Mouse (Mus musculus): ENCODE measurements around the gene Gbf1. TPM values are rescaled to one million over a fixed set of nuclear protein-coding genes. Genes with fewer than 3 reads are reported as not detected.

The Gbf1 gene
- total and polyA plus RNA-seq, 2 experiments from 2014 or later = 41.9 to 54.4 TPM

DNA sequence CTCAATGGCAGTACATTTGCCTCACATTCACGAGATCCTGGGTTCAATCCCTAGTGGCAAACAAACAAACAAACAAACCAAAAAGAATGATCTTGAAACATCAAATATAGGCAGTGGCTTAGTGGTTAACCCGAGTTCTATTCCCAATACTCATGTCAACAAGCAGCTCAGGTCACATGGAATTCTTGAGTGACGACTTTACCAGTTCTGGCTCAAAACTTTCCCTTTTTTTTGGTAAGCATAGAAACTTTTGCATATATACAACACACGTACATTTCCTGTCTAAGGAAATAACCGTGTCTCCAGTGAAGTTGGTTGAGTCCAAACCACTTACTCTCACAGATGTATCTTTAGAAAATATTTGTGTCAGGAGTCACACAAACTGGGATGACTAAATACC, 20.2 kb downstream of the Gbf1 start:
- no peak overlapping the region for H3K27ac ChIP-seq (ENCODE audit: low read depth, low read length)
- ATAC-seq = no peak
- peaks cover 12% of the 10 kb centered on the region; the same call in 1 of the 2 replicates for H3K36me3 ChIP-seq (ENCODE audit: insufficient read depth)
- H3K4me2 ChIP-seq (ENCODE audit: low read depth) = no peak overlapping the region
- 84% methylated on average over 5 of the region's 5 CpGs for WGBS
- no peaks in the 10 kb centered on the region for H3K4me1 ChIP-seq (ENCODE audit: insufficient read depth)
- H3K9me3 ChIP-seq (ENCODE audit: low read length) = no peaks in the 10 kb centered on the region
- no peak overlapping the region for H3K9ac ChIP-seq
- TF ChIP-seq CTCF (IDR thresholded peaks at IDR 0.05; ENCODE audit: low read depth) = no peak
- no peaks in the 10 kb centered on the region for H3K27me3 ChIP-seq (ENCODE audit: insufficient read depth, low read length)
- no peak overlapping the region for H3K4me3 ChIP-seq (ENCODE audit: low read depth, low read length)
- no peak for DNase-seq

DNA sequence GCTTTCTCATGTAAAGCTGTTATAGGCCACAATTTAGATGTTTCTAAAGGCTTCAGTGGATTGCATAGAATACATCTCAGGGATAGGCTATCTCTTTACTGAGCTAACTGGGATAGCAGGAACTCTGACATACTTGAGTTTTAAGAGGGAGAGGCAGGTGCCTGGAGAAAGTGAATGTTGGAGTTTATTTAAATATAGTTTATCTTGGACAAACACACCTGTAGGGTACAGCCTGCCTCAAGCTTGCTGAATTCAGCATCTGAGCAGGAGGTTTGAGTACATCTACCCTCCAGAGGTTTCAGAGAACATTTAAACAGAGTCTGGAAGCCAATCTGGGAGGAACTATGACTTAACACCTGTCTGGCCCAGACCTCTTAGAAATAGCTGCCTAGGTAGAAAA, 22.9 kb downstream of the Gbf1 start:
- Histone ChIP-seq H3K4me3 (ENCODE audit: low read depth, low read length) (no peak overlapping the region), H3K4me2 (ENCODE audit: low read depth) (no peak overlapping the region), H3K36me3 (ENCODE audit: insufficient read depth) (peaks cover 12% of the 10 kb centered on the region; the same call in 1 of the 2 replicates), H3K9ac (no peak overlapping the region), H3K9me3 (ENCODE audit: low read length) (no peaks in the 10 kb centered on the region), H3K27ac (ENCODE audit: low read depth, low read length) (no peak overlapping the region), H3K4me1 (ENCODE audit: insufficient read depth) (no peaks in the 10 kb centered on the region), H3K27me3 (ENCODE audit: insufficient read depth, low read length) (no peaks in the 10 kb centered on the region)
- no peak for TF ChIP-seq CTCF (IDR thresholded peaks at IDR 0.05; ENCODE audit: low read depth)
- ATAC-seq (no peak), DNase-seq (no peak)

- no peak overlapping the region for H3K4me2 ChIP-seq (ENCODE audit: low read depth)
- no peaks in the 10 kb centered on the region for H3K27me3 ChIP-seq (ENCODE audit: insufficient read depth, low read length)
- H3K9ac ChIP-seq = no peak overlapping the region
- no peak for TF ChIP-seq CTCF (IDR thresholded peaks at IDR 0.05; ENCODE audit: low read depth)
- H3K4me1 ChIP-seq (ENCODE audit: insufficient read depth) = no peaks in the 10 kb centered on the region
- H3K4me3 ChIP-seq (ENCODE audit: low read depth, low read length) = no peak overlapping the region
- ATAC-seq (no peak), DNase-seq (no peak)
- peaks cover 4% of the 10 kb centered on the region; the same call in 1 of the 2 replicates for H3K36me3 ChIP-seq (ENCODE audit: insufficient read depth)
- H3K27ac ChIP-seq (ENCODE audit: low read depth, low read length) = no peak overlapping the region
- H3K9me3 ChIP-seq (ENCODE audit: low read length) = no peaks in the 10 kb centered on the region
- 32% methylated on average over 5 of the region's 5 CpGs for WGBS
Measured at GRCm38 (mm10) chr19:46177046-46177445, 24.7 kb downstream of the Gbf1 start.

DNA sequence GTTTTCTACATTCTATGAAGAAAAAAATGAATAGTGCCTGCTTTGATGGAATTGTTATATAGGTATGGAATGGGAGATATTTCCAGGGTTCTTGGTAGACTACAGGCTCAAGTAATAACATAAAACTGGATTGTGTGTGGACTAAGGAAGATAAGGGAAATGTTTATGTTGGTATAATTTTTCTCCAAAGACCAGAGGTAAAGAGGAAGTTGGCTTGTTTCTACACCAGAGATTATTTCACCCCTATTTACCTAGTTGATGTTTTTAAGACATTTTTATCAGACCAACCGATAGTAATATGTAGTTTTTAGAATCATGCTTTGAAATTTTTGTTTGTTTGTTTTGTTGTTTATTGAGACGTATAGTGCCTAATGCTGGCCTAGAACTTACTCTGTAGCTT, 28.0 kb downstream of the Gbf1 start:
- H3K4me2 ChIP-seq (ENCODE audit: low read depth) = no peak overlapping the region
- 0 out of 2 replicates have a peak, but pooled peaks cover 5% of the 10 kb centered on the region for H3K36me3 ChIP-seq (ENCODE audit: insufficient read depth)
- ATAC-seq (no peak), DNase-seq (no peak)
- no peaks in the 10 kb centered on the region for H3K4me1 ChIP-seq (ENCODE audit: insufficient read depth)
- H3K4me3 ChIP-seq (ENCODE audit: low read depth, low read length) = no peak overlapping the region
- no peak overlapping the region for H3K9ac ChIP-seq
- H3K9me3 ChIP-seq (ENCODE audit: low read length) = no peaks in the 10 kb centered on the region
- H3K27ac ChIP-seq (ENCODE audit: low read depth, low read length) = no peak overlapping the region
- no peak for TF ChIP-seq CTCF (IDR thresholded peaks at IDR 0.05; ENCODE audit: low read depth)
- 89% methylated on average over 2 of the region's 2 CpGs for WGBS
- no peaks in the 10 kb centered on the region for H3K27me3 ChIP-seq (ENCODE audit: insufficient read depth, low read length)

DNA sequence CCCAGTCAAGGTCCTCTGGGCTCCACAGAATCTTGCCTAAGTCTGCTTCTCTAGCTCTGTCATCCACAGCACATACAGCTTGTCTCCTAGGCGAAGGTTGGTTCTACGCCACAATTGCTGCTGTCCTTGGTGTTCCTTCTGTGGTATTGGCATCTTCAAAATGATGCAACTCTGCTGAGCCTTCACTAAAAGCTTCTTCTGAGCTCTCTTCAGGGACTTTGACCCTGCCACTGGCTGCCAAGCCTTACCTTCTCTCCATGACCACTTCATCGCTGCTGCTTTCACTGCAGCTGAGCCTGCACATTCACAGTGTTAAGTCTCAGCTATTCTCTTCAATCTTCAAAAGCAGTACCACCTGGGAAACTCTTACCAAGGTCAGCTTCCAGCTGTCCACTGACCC, 29.9 kb downstream of the Gbf1 start:
- no peaks in the 10 kb centered on the region for H3K9me3 ChIP-seq (ENCODE audit: low read length)
- no peak overlapping the region for H3K4me2 ChIP-seq (ENCODE audit: low read depth)
- H3K4me3 ChIP-seq (ENCODE audit: low read depth, low read length) = no peak overlapping the region
- 0 out of 2 replicates have a peak, but pooled peaks cover 5% of the 10 kb centered on the region for H3K36me3 ChIP-seq (ENCODE audit: insufficient read depth)
- H3K27me3 ChIP-seq (ENCODE audit: insufficient read depth, low read length) = no peaks in the 10 kb centered on the region
- TF ChIP-seq CTCF (IDR thresholded peaks at IDR 0.05; ENCODE audit: low read depth) = no peak
- no peak for ATAC-seq
- H3K9ac ChIP-seq = no peak overlapping the region
- no peak for DNase-seq
- 92% methylated on average over 3 of the region's 3 CpGs for WGBS
- H3K27ac ChIP-seq (ENCODE audit: low read depth, low read length) = no peak overlapping the region
- H3K4me1 ChIP-seq (ENCODE audit: insufficient read depth) = no peaks in the 10 kb centered on the region

DNA sequence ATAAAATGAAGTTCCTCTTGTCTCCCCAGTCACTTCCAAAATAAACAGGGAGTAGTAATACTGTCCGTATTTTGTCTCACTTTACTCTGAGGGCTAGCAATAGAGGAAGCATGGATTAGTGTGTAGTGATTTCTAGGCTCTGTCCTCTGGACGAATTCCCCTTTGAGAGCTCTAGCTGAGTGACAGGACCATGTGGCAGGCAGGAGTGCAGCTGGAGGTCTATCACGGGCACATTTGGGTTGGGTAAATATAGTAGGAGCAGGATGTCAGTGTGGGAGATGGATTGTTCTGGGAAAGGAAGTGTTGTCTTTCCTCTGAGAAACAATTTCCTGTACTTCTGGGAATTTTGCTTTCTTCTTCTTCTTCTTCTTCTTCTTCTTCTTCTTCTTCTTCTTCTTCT, 34.3 kb downstream of the Gbf1 start:
- H3K36me3 ChIP-seq (ENCODE audit: insufficient read depth) = 0 out of 2 replicates have a peak, but pooled peaks cover 5% of the 10 kb centered on the region
- no peak for ATAC-seq
- no peaks in the 10 kb centered on the region for H3K9me3 ChIP-seq (ENCODE audit: low read length)
- H3K27ac ChIP-seq (ENCODE audit: low read depth, low read length) = no peak overlapping the region
- H3K4me2 ChIP-seq (ENCODE audit: low read depth) = no peak overlapping the region
- no peaks in the 10 kb centered on the region for H3K27me3 ChIP-seq (ENCODE audit: insufficient read depth, low read length)
- no peak overlapping the region for H3K4me3 ChIP-seq (ENCODE audit: low read depth, low read length)
- no peaks in the 10 kb centered on the region for H3K4me1 ChIP-seq (ENCODE audit: insufficient read depth)
- no peak for TF ChIP-seq CTCF (IDR thresholded peaks at IDR 0.05; ENCODE audit: low read depth)
- 53% methylated on average over 3 of the region's 3 CpGs for WGBS
- no peak for DNase-seq
- H3K9ac ChIP-seq = no peak overlapping the region

GRCm38 (mm10) chr19:46187203-46187602, 34.9 kb downstream of the Gbf1 start:
- no peaks in the 10 kb centered on the region for H3K27me3 ChIP-seq (ENCODE audit: insufficient read depth, low read length)
- no peak overlapping the region for H3K27ac ChIP-seq (ENCODE audit: low read depth, low read length)
- ATAC-seq = no peak
- no peak for TF ChIP-seq CTCF (IDR thresholded peaks at IDR 0.05; ENCODE audit: low read depth)
- H3K4me3 ChIP-seq (ENCODE audit: low read depth, low read length) = no peak overlapping the region
- no peaks in the 10 kb centered on the region for H3K4me1 ChIP-seq (ENCODE audit: insufficient read depth)
- H3K9me3 ChIP-seq (ENCODE audit: low read length) = no peaks in the 10 kb centered on the region
- WGBS = 77% methylated on average over 2 of the region's 2 CpGs
- H3K4me2 ChIP-seq (ENCODE audit: low read depth) = no peak overlapping the region
- no peak overlapping the region for H3K9ac ChIP-seq
- DNase-seq = no peak
- 0 out of 2 replicates have a peak, but pooled peaks cover 3% of the 10 kb centered on the region for H3K36me3 ChIP-seq (ENCODE audit: insufficient read depth)

- Histone ChIP-seq H3K4me3 (ENCODE audit: low read depth, low read length) (no peak overlapping the region), H3K36me3 (ENCODE audit: insufficient read depth) (no peaks in the 10 kb centered on the region), H3K9ac (no peak overlapping the region), H3K27me3 (ENCODE audit: insufficient read depth, low read length) (no peaks in the 10 kb centered on the region), H3K4me2 (ENCODE audit: low read depth) (no peak overlapping the region), H3K4me1 (ENCODE audit: insufficient read depth) (no peaks in the 10 kb centered on the region), H3K27ac (ENCODE audit: low read depth, low read length) (no peak overlapping the region), H3K9me3 (ENCODE audit: low read length) (no peaks in the 10 kb centered on the region)
- TF ChIP-seq CTCF (IDR thresholded peaks at IDR 0.05; ENCODE audit: low read depth) = no peak
- WGBS = 85% methylated on average over 3 of the region's 3 CpGs
- no peak for ATAC-seq
- DNase-seq = no peak
Measured at GRCm38 (mm10) chr19:46198293-46198692, 46.0 kb downstream of the Gbf1 start.
